Mouse (Mus musculus): ENCODE measurements around the gene Adamtsl1.

- TF ChIP-seq CTCF (IDR thresholded peaks at IDR 0.05; ENCODE audit: borderline replicate concordance, control insufficient read depth, extremely low read depth, insufficient read depth, low read length, poor library complexity) = no peak
- no peak for TF ChIP-seq POLR2A (IDR thresholded peaks at IDR 0.05; ENCODE audit: control insufficient read depth, extremely low read depth, insufficient read depth, low read length, poor library complexity)
Observed at GRCm38 (mm10) chr4:86359398-86359797, 845.4 kb downstream of the Adamtsl1 start.

Measured in thymus, adult 2 months (tissue).